Mouse (Mus musculus): ENCODE measurements around the gene Tm4sf19. TPM values are rescaled to one million over a fixed set of nuclear protein-coding genes. Genes with fewer than 3 reads are reported as not detected.
"Not testable (repeated sequence)": the region's sequence is repeated elsewhere in the genome, so short reads cannot be mapped to it uniquely, and the experiment has no call there.

The Tm4sf19 gene
- total and polyA plus RNA-seq, 3 experiments = 0.60 TPM; not detected in 2

GRCm38 (mm10) chr16:32433138-32433537, 32.8 kb downstream of the Tm4sf19 start:
- H3K4me1 ChIP-seq (ENCODE audit: insufficient read depth, low read depth, low read length) = peaks cover 75% of the 10 kb centered on the region
- no peak overlapping the region; the same call in 1 of the 2 replicates for H3K4me3 ChIP-seq (ENCODE audit: low read depth, low read length)

GRCm38 (mm10) chr16:32434066-32434465, 33.8 kb downstream of the Tm4sf19 start:
- ATAC-seq (ENCODE audit: extremely low read depth, insufficient number of reproducible peaks, low FRiP score, poor library complexity, severe bottlenecking) = peak; percentile 51
- peaks cover 75% of the 10 kb centered on the region for H3K4me1 ChIP-seq (ENCODE audit: insufficient read depth, low read depth, low read length)
- DNase-seq (ENCODE audit: low spot score) = peak; percentile 66

More at GRCm38 (mm10) chr16:32433138-32433537, 32.8 kb downstream of the Tm4sf19 start:
- DNase-seq (ENCODE audit: low spot score) = no peak
- TF ChIP-seq CTCF (IDR thresholded peaks at IDR 0.05; ENCODE audit: low read depth, low read length) = no peak
- Histone ChIP-seq H3K27me3 (ENCODE audit: insufficient read depth, low read length) (no peaks in the 10 kb centered on the region), H3K9me3 (replicated peaks) (no peaks in the 10 kb centered on the region), H3K36me3 (replicated peaks) (peaks cover 30% of the 10 kb centered on the region)
- ATAC-seq (ENCODE audit: extremely low read depth, insufficient number of reproducible peaks, low FRiP score, poor library complexity, severe bottlenecking) = no peak

GRCm38 (mm10) chr16:32434691-32435090, 34.4 kb downstream of the Tm4sf19 start:
- peaks cover 71% of the 10 kb centered on the region for H3K4me1 ChIP-seq (ENCODE audit: insufficient read depth, low read depth, low read length)
- no peak for TF ChIP-seq POLR2AphosphoS5 (IDR thresholded peaks at IDR 0.05; ENCODE audit: insufficient replicate concordance, low read depth, low read length)
- TF ChIP-seq GATA2 (IDR thresholded peaks at IDR 0.05; ENCODE audit: borderline replicate concordance, low read depth, low read length) = no peak
- no peak for TF ChIP-seq CTCF (IDR thresholded peaks at IDR 0.05; ENCODE audit: low read depth, low read length)
- no peak for TF ChIP-seq GATA1 (IDR thresholded peaks at IDR 0.05; ENCODE audit: borderline replicate concordance, low read length)
- TF ChIP-seq TAL1 (conservative IDR thresholded peaks at IDR 0.05; ENCODE audit: low read depth, low read length) = no peak
- no peaks in the 10 kb centered on the region for H3K9me3 ChIP-seq (replicated peaks)
- ATAC-seq (ENCODE audit: extremely low read depth, insufficient number of reproducible peaks, low FRiP score, poor library complexity, severe bottlenecking) (no peak), DNase-seq (ENCODE audit: low spot score) (no peak)
- no peak overlapping the region; the same call in 1 of the 2 replicates for H3K4me3 ChIP-seq (ENCODE audit: low read depth, low read length)
- H3K36me3 ChIP-seq (replicated peaks) = peaks cover 36% of the 10 kb centered on the region
- H3K27me3 ChIP-seq (ENCODE audit: insufficient read depth, low read length) = no peaks in the 10 kb centered on the region

More at GRCm38 (mm10) chr16:32434066-32434465, 33.8 kb downstream of the Tm4sf19 start:
- no peaks in the 10 kb centered on the region for H3K9me3 ChIP-seq (replicated peaks)
- H3K4me3 ChIP-seq (ENCODE audit: low read depth, low read length) = no peak overlapping the region; the same call in 1 of the 2 replicates
- H3K36me3 ChIP-seq (replicated peaks) = peaks cover 31% of the 10 kb centered on the region
- TF ChIP-seq GATA1 (IDR thresholded peaks at IDR 0.05; ENCODE audit: borderline replicate concordance, low read length) (no peak), GATA2 (IDR thresholded peaks at IDR 0.05; ENCODE audit: borderline replicate concordance, low read depth, low read length) (no peak)
- no peaks in the 10 kb centered on the region for H3K27me3 ChIP-seq (ENCODE audit: insufficient read depth, low read length)

GRCm38 (mm10) chr16:32436657-32437056, 36.4 kb downstream of the Tm4sf19 start:
- no peak overlapping the region for H3K4me3 ChIP-seq (ENCODE audit: low read depth, low read length)
- no peak for DNase-seq (ENCODE audit: low spot score)
- H3K36me3 ChIP-seq (replicated peaks) = peaks cover 55% of the 10 kb centered on the region
- H3K27me3 ChIP-seq (ENCODE audit: insufficient read depth, low read length) = no peaks in the 10 kb centered on the region
- no peak for ATAC-seq (ENCODE audit: extremely low read depth, insufficient number of reproducible peaks, low FRiP score, poor library complexity, severe bottlenecking)
- H3K4me1 ChIP-seq (ENCODE audit: insufficient read depth, low read depth, low read length) = peaks cover 80% of the 10 kb centered on the region
- H3K9me3 ChIP-seq (replicated peaks) = no peaks in the 10 kb centered on the region
- TF ChIP-seq CTCF (IDR thresholded peaks at IDR 0.05; ENCODE audit: low read depth, low read length) (no peak), POLR2AphosphoS5 (IDR thresholded peaks at IDR 0.05; ENCODE audit: insufficient replicate concordance, low read depth, low read length) (no peak), TAL1 (conservative IDR thresholded peaks at IDR 0.05; ENCODE audit: low read depth, low read length) (no peak), GATA1 (IDR thresholded peaks at IDR 0.05; ENCODE audit: borderline replicate concordance, low read length) (no peak), GATA2 (IDR thresholded peaks at IDR 0.05; ENCODE audit: borderline replicate concordance, low read depth, low read length) (no peak)

GRCm38 (mm10) chr16:32437266-32437665, 37.0 kb downstream of the Tm4sf19 start:
- no peak for TF ChIP-seq POLR2AphosphoS5 (IDR thresholded peaks at IDR 0.05; ENCODE audit: insufficient replicate concordance, low read depth, low read length)
- TF ChIP-seq GATA2 (IDR thresholded peaks at IDR 0.05; ENCODE audit: borderline replicate concordance, low read depth, low read length) = no peak
- H3K4me3 ChIP-seq (ENCODE audit: low read depth, low read length) = no peak overlapping the region
- no peak for DNase-seq (ENCODE audit: low spot score)
- no peaks in the 10 kb centered on the region for H3K9me3 ChIP-seq (replicated peaks)
- peaks cover 59% of the 10 kb centered on the region for H3K36me3 ChIP-seq (replicated peaks)
- H3K27me3 ChIP-seq (ENCODE audit: insufficient read depth, low read length) = no peaks in the 10 kb centered on the region
- no peak for ATAC-seq (ENCODE audit: extremely low read depth, insufficient number of reproducible peaks, low FRiP score, poor library complexity, severe bottlenecking)
- peaks cover 76% of the 10 kb centered on the region for H3K4me1 ChIP-seq (ENCODE audit: insufficient read depth, low read depth, low read length)

GRCm38 (mm10) chr16:32441432-32441831, 41.1 kb downstream of the Tm4sf19 start:
- DNase-seq (ENCODE audit: low spot score) (no peak), ATAC-seq (ENCODE audit: extremely low read depth, insufficient number of reproducible peaks, low FRiP score, poor library complexity, severe bottlenecking) (no peak)
- Histone ChIP-seq H3K4me3 (ENCODE audit: low read depth, low read length) (no peak overlapping the region), H3K27me3 (ENCODE audit: insufficient read depth, low read length) (no peaks in the 10 kb centered on the region), H3K36me3 (replicated peaks) (peaks cover 66% of the 10 kb centered on the region), H3K4me1 (ENCODE audit: insufficient read depth, low read depth, low read length) (peaks cover 75% of the 10 kb centered on the region), H3K9me3 (replicated peaks) (peaks cover 3% of the 10 kb centered on the region; the same call in 1 of the 2 replicates)
- TF ChIP-seq GATA2 (IDR thresholded peaks at IDR 0.05; ENCODE audit: borderline replicate concordance, low read depth, low read length) (no peak), POLR2AphosphoS5 (IDR thresholded peaks at IDR 0.05; ENCODE audit: insufficient replicate concordance, low read depth, low read length) (no peak), TAL1 (conservative IDR thresholded peaks at IDR 0.05; ENCODE audit: low read depth, low read length) (no peak), CTCF (IDR thresholded peaks at IDR 0.05; ENCODE audit: low read depth, low read length) (no peak), GATA1 (IDR thresholded peaks at IDR 0.05; ENCODE audit: borderline replicate concordance, low read length) (no peak)

GRCm38 (mm10) chr16:32444615-32445014, 44.3 kb downstream of the Tm4sf19 start:
- peak overlapping the region; percentile 27; the same call in 1 of the 2 replicates for H3K4me3 ChIP-seq (ENCODE audit: low read depth, low read length)
- H3K36me3 ChIP-seq (replicated peaks) = peaks cover 58% of the 10 kb centered on the region
- not testable (repeated sequence) for H3K27me3 ChIP-seq (ENCODE audit: insufficient read depth, low read length); H3K9me3 ChIP-seq (replicated peaks); DNase-seq (ENCODE audit: low spot score); ATAC-seq (ENCODE audit: extremely low read depth, insufficient number of reproducible peaks, low FRiP score, poor library complexity, severe bottlenecking)
- TF ChIP-seq TAL1 (conservative IDR thresholded peaks at IDR 0.05; ENCODE audit: low read depth, low read length) = peak; percentile 22; the same call in 1 of the 2 replicates
- H3K4me1 ChIP-seq (ENCODE audit: insufficient read depth, low read depth, low read length) = peaks cover 83% of the 10 kb centered on the region
